Mouse (Mus musculus) left cerebral cortex, postnatal 36 days (tissue): Measurements from ENCODE around the gene M1ap. TPM values are rescaled to one million over a fixed set of nuclear protein-coding genes. Genes with fewer than 3 reads are reported as not detected.

Source experiments
- DNase-seq, 2 experiments: peaks; one replicate each; pipeline ENCODE4 v3.0.0; 2021 to 2022; ENCODE audit warnings: low spot score in 2 of 2, mixed read lengths in 1 of 2
- intact Hi-C: fragments of 180-260 bp; cut with DNase I; formaldehyde crosslinking; loops from one replicate; pipeline ENCODE4 v1.15.1; 2025
- microRNA-seq: library from miRNA; unstranded; fragments of <30 nt; microRNA quantifications from one replicate; pipeline ENCODE4 v1.2.0, GENCODE M21; 2022
- total RNA-seq, 2 experiments: library from RNA; stranded (reverse); gene quantifications; 2 replicates each; pipeline ENCODE4 v1.2.3; 2021

Gene M1ap
- total RNA-seq, 2 experiments from 2014 or later: 0.22 TPM; not detected in 1

- intact Hi-C loops: no loop called here
Measured at GRCm38 (mm10) chr6:83057790-83058189, 111.1 kb downstream of the M1ap start, which contains the start of gene Dqx1. Dqx1 (plus strand) TSS chr6:83057844.

GRCm38 (mm10) chr6:83058725-83059124 lies 112.0 kb downstream of the M1ap start:
- DNase-seq: no peak
- intact Hi-C loops: no loop called here

More at GRCm38 (mm10) chr6:83057790-83058189, 111.1 kb downstream of the M1ap start, which contains the start of gene Dqx1:
- no peak for DNase-seq

DNA sequence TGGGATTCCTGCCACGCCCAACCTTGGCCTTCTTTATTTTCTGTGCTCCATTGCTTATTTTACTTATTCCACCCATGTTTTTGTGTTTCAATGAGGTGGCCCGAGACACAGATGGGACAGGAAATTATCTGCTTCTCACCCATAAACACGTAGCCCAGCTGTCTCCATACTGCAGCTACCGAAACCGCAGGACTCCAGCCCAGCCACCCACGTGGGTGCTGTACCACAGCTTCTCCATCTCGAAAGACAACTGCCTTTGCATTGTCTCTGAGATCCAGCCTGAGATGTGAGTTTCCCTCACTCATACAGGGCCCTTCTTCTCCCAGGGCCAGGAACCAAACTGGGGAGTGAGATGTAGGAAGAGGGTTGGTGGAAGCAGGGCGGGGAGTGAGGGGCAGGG lies 119.3 kb downstream of the M1ap start:
- intact Hi-C loops: no loop called here
- DNase-seq: no peak

DNA sequence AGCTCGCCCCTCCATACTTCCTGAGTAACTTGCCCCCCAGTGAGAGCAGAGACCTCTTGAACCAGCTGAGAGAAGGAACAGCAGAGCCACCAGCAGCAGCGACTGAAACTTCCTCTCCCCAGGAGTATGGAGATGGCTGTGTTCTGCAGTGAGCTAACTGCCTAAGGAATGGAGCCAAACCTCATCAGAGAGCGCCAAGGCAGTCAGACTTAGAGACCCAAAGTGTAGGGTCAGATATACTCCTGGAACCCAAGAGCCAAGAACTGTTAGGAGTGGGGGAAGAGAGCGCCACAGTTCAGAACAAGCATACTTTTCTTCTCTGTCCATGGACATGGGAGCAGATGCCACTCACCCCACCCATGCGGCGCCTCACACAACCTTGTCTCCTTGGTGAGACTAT lies 119.7 kb downstream of the M1ap start:
- intact Hi-C loops: no loop called here
- DNase-seq: no peak

- no peak for DNase-seq
- intact Hi-C loops: no loop called here
Measured at GRCm38 (mm10) chr6:83068221-83068620, 121.5 kb downstream of the M1ap start.

DNA sequence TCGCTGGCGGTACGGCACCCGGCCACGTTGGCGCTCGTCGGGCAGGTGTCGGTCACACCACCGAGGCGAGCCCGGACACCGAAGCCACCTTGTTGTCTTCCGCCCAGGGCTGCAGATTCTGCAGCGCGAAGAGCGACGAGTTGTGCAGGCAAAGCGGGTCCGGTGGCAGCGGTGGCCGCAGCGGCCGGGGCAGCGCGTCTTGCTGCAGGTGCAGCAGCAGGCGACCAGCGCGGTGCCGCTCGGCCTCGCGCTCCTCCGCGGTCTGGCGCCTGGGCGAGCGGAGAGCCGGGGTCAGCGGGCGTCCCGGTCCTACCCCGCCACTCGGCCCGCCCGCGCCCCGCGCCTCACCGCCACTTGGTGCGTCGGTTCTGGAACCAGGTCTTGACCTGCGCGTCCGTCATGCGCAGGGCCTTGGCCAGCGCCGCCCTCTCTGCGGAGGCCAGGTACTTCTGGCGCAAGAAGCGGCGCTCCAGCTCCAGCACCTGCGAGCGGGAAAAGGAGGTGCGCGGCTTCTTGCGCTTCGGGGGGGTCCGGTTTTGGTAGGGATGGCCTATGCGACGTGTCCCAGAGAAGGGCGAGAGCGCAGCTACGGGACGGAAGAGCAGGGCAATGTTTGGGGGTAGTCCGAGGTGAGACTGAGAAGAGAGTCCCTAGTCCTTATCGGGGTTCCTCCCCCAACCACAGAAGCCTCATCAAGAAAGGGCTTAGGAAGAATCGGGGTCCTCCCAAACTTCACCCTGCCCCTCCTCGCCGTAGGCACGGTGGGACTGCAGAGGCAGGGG lies 122.2 kb downstream of the M1ap start:
- intact Hi-C loops: no loop called here
- no peak for DNase-seq

GRCm38 (mm10) chr6:83069488-83070246 lies 123.0 kb downstream of the M1ap start:
- intact Hi-C loops: loop anchor here (10.0 kb wide), 1 partner anchor 645 kb away; the partner anchor contains the start of gene Vax2
- DNase-seq: no peak

DNA sequence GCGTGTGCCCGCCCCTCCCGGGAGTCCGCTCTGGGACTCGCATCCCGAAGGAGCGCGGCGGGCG lies 123.4 kb downstream of the M1ap start, which contains the start of gene Tlx2:
Gene Tlx2 (minus strand): TSS at position 47 of the 64 bp plus-strand sequence.
- DNase-seq: no peak
- intact Hi-C loops: loop anchor here (10.0 kb wide), 1 partner anchor 645 kb away; the partner anchor contains the start of gene Vax2

DNA sequence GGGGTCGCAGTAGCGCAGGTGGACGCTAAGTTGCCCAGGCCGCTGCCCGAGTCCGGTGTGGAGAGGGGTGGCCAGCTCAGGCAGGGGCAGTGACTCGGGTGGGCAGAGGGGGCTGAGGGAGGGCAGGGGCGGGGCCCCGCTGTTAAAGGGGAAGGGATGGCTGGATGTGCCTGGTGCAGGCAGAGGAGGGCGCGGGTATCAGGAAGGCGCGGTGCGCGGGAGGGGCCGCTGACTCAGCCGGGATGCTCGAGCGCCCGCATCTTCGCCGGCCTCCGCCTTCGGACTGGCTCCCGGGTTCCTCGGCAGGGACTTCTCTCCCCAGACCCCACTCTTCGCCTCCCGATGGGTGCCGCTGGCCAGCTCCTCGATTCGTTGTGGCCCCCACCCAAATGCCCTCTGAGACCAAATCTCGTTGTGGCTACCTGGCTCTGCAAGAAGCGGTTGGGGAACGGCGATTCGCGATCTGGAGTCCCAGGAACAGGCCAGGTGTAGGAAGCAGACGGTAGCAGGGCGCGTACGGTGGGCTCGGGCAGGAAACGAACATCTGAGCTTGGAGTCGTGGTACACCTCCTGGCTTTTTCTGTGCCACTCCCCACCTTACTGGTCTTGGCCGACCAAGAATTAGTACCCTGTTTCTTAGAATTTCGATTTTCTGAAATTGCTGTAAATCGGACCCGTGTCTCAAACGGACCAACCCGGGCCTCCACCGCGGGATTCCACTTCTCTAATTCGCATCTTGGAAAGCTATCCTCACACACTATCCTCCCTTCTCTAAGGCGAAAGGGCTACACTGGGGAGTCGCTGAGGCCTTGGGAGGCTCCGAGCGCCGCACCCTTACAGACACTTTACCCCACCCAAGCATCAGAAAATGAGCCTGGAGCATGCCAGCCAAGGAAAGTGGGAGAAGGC lies 123.9 kb downstream of the M1ap start:
- intact Hi-C loops: loop anchor here (10.0 kb wide), 1 partner anchor 644 kb away; the partner anchor contains the start of gene Vax2
- peak; percentile 54 to 57 for DNase-seq

DNA sequence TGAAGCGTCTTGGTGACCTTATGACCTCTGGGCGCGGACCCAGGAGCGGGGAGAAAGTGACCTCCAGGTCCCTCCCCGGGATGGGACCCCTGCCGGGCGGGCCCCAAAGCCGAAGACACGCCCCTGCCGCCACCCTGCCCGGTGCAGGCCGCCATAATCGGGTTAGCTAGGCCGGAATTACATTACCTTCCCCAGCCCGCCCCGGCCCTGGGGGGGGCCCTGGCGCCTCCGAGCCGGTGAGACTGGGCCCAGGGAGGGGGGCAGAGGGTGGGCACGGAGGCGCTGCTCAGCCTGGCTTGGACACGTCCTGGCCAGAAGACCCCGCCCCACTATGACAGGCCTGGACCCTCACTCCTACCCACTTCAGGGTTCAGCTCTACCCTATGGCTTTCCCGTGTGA lies 124.5 kb downstream of the M1ap start:
- DNase-seq: no peak
- intact Hi-C loops: loop anchor here (10.0 kb wide), 1 partner anchor 644 kb away; the partner anchor contains the start of gene Vax2

DNA sequence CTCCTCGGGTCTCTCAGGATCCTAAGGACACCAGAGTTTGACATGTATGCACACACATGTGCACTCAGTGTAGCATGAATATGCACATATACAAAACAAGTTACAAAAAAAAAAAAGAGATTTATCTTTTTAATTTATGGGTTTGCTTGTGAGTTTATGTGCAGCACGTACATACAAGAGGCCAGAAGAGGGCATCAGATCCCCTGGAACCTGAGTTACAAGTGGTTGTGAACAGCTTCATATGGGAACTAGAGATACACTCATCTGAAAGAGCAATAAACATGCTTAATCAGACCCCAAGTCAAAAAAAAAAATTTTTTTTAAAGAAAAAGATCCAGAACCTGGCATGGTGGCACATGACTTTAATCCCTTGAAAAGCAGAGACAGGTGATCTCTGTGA lies 128.3 kb downstream of the M1ap start:
- intact Hi-C loops: loop anchor here (5.0 to 10.0 kb wide), 2 partner anchors 78 to 640 kb away; partner anchors contain the start of gene Vax2
- no peak for DNase-seq

- DNase-seq: no peak
- intact Hi-C loops: loop anchor here (1.0 to 10.0 kb wide), 4 partner anchors 23 to 637 kb away; partner anchors contain the start of genes Aup1, Ccdc142, Gm42688 and Vax2
Measured at GRCm38 (mm10) chr6:83077630-83078323, 131.1 kb downstream of the M1ap start, which contains the start of gene Pcgf1. Pcgf1 (plus strand) TSS chr6:83077869.

DNA sequence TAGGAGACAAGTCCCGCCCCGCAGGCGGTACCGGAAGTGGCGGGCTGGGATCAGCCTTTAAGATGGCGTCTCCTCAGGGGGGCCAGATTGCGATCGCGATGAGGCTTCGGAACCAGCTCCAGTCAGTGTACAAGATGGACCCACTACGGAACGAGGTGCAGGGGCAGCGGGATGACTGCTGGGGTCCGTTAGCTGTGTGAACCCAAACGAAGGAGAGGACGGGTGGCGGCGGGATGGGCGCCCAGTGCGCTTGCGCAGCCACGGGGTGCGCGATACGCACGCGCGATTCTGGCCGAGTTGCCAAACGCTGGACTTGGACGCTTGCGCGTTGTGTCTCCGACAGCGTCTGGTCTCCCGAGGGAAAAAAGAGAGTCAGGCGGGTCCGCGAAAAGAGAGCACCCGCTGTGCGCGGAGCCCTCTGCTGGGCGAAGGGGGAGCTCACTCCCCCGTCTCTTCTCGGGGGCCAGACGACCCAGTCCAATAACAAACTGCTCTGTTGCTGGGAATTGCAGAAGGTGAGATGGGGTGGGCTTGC lies 131.7 kb downstream of the M1ap start:
- intact Hi-C loops: loop anchor here (1.0 to 10.0 kb wide), 4 partner anchors 22 to 636 kb away; partner anchors contain the start of genes Aup1, Ccdc142, Gm42688 and Vax2
- peak; percentile 99 for DNase-seq

Small RNAs within 50 kb of the gene (microRNA-seq; reads per million reads assigned to microRNA genes)
- not detected for gene Mir7040

Other genes with a start within 250 kb of the M1ap start
- 10 to 100 TPM; 31.4 to 32.7 TPM for gene Pole4, start 241.5 kb upstream of the M1ap start, total RNA-seq
- 1 to 10 TPM; 3.2 to 5.6 TPM for gene Hk2, start 172.4 kb upstream of the M1ap start, total RNA-seq
- gene Sema4f, start 7.1 kb upstream of the M1ap start, total RNA-seq: 10 to 100 TPM; 37.2 to 39.0 TPM
- 1 to 10 TPM; 1.9 to 2.3 TPM for gene Dok1, start 86.6 kb downstream of the M1ap start, total RNA-seq
- 1 to 10 TPM; 2.7 to 4.9 TPM for gene Loxl3, start 87.3 kb downstream of the M1ap start, total RNA-seq
- gene Aup1, start 107.6 kb downstream of the M1ap start, total RNA-seq: 100 to 1,000 TPM; 112 to 131 TPM
- 10 to 100 TPM; 41.6 to 48.5 TPM for gene Htra2, start 108.4 kb downstream of the M1ap start, total RNA-seq
- gene Dqx1, start 110.9 kb downstream of the M1ap start, total RNA-seq: under 1 TPM; 0.37 to 0.97 TPM
- gene Tlx2, start 123.4 kb downstream of the M1ap start, total RNA-seq: not detected
- 10 to 100 TPM; 21.6 to 35.9 TPM for gene Pcgf1, start 131.0 kb downstream of the M1ap start, total RNA-seq
- gene Lbx2, start 139.5 kb downstream of the M1ap start, total RNA-seq: not detected
- 1 to 10 TPM; 5.1 to 9.0 TPM for gene Ccdc142, start 154.7 kb downstream of the M1ap start, total RNA-seq
- 1 to 10 TPM; 5.3 to 5.9 TPM for gene Gm42688, start 154.7 kb downstream of the M1ap start, total RNA-seq
- gene Mrpl53, start 162.1 kb downstream of the M1ap start, total RNA-seq: 10 to 100 TPM; 54.4 to 58.7 TPM
- 10 to 100 TPM; 29.4 to 30.0 TPM for gene Mogs, start 168.6 kb downstream of the M1ap start, total RNA-seq
- 10 to 100 TPM; 33.5 to 46.6 TPM for gene Wbp1, start 174.7 kb downstream of the M1ap start, total RNA-seq
- 10 to 100 TPM; 20.5 to 26.0 TPM for gene Ino80b, start 178.5 kb downstream of the M1ap start, total RNA-seq
- gene Rtkn, start 188.6 kb downstream of the M1ap start, total RNA-seq: 100 to 1,000 TPM in 1 of 2 experiments, 10 to 100 TPM in 1; 88.7 to 105 TPM
- gene Wdr54, start 209.5 kb downstream of the M1ap start, total RNA-seq: 10 to 100 TPM; 29.1 to 31.3 TPM
- gene 1700003E16Rik, start 209.5 kb downstream of the M1ap start, total RNA-seq: 10 to 100 TPM; 27.4 to 31.5 TPM
- 100 to 1,000 TPM; 373 to 386 TPM for gene Dctn1, start 219.0 kb downstream of the M1ap start, total RNA-seq